Mouse (Mus musculus) adrenal gland, adult 8-10 months (tissue): ENCODE data around the gene B3gnt9. TPM values are rescaled to one million over a fixed set of nuclear protein-coding genes. Genes with fewer than 3 reads are reported as not detected.
"Not testable (repeated sequence)": the region's sequence is repeated elsewhere in the genome, so short reads cannot be mapped to it uniquely, and the experiment has no call there.

Experiments
- DNase-seq: peaks from one replicate; pipeline ENCODE4 v3.0.0; 2022
- total RNA-seq, 4 experiments: library from RNA; stranded (reverse); gene quantifications; 2 replicates each; pipeline ENCODE4 v1.2.4; 2022

B3gnt9 gene
- total RNA-seq, 4 experiments from 2014 or later = 3.5 to 5.9 (median 4.6) TPM

DNA sequence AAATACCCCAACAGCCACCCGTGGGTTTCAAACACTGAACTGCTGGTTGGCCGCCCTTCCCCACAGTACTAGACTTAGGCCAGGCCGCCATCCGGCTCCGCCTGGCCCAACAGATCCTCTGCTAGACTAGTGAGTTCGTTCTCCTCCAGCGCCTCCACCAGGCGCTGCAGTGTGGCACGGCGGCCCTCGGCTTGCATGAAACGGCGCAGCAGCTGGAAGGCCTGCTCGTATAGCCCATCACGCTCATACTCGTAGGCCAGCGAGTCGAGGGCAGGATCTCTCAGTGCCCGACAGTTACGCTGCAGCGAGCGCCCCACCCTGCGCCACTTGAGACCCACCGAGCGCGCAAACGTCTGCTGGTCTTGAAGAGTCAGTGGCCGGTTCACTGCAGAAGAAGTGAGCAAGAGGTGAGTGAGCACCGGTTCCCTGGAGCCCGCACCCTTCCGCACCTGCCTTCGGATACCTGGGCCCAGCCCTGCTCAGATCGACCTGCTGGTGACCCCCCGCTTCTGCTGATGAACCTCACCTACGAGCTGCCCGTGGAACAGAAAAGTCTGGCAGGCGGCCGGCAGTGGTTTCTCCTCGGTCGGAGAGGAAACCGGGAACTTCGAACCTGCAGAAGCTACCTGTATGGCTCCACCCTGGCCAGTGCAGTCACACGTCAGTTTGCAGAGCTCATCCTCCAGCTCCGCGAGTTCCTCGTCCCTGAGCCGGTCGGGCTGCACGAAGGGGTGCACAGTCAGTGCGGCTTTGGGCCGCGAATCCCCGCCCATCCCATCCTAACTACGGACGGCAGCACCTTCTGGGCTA lies 4.2 kb upstream of the B3gnt9 start:
- no peak for DNase-seq

GRCm38 (mm10) chr8:105257318-105258114 lies 2.6 kb upstream of the B3gnt9 start:
- DNase-seq = no peak

- peak; percentile 78 for DNase-seq
Observed at GRCm38 (mm10) chr8:105254152-105254965, 594 bp downstream of the B3gnt9 start.

- DNase-seq = no peak
Observed at GRCm38 (mm10) chr8:105253766-105254151, 1.2 kb downstream of the B3gnt9 start.

DNA sequence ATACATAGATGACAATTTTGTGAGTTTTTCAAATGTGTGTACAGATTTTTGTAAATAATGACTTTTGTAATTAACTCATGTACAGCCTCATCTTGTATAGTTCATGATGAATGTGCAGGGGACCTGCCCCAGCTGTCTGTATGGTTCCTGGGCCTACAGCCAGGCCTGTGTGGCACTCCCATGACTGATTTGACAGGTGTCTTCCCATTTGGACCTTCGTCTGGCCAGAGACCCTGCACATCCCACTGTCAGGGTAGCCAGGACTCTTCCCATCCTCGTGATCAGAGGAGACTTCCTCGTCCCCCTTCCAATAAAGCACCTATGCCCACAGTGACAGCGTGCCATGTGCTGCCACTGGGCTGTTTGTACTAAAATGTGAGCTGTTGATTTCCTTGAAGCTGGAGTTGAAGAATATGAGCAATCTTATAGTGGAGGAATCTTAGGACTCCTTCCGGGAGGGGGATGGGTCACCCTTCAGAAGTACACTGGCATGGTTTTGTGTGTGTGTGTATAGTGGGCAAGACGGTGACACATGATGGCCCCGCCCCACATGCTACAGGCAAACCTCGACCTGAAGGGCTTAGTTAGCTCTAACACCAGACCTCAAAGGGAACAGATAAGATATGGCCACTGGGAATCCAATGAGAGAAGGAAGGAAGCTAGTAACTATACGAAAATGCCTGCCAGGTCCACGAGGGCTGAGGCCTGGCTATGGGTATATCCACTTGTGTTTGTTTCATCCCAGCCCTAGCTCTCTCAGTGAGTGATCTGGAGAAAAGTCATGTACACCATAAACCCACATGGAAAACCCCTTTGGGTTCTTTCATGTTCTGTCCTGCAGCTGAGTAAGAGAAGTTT lies 2.0 kb downstream of the B3gnt9 start:
- no peak for DNase-seq

DNA sequence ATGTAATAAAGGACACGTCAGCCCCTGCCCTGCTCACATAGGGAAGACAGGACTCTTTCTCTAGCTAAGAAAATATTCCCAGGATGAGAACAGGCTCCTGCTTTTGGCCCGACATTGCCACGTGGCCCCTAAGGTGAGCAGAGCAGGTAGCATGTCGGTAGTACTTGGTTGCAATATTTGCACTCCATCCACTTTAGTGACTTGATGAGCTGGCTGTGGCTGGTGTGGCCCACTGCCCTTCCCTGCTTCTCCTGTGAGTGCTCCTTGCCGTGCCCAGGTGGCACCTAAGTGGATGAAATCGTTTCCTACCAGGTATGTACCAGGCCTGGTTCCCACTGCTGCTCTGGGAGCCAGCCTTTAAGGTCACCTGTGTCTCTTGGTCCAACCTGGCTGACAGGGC lies 3.0 kb downstream of the B3gnt9 start:
- no peak for DNase-seq

DNA sequence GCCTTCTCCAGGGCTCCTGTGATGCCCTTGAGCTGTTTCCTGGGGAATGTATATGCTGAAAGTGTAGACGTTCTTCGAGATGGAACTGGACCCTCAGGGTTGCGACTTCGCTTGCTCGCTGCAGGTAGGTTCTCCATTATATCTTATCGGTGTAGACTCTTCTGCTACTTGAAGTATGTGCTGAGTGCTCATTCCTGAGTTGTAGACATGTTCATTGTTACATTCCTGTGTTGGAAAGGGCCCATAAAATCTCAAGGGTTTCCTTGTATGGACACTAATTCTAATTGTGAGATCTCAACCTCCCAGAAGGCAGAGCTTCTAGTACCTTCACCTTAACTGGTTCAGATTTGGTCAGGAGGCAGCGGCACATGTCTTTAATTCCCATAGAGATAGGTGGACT lies 13.9 kb downstream of the B3gnt9 start:
- DNase-seq = no peak

DNA sequence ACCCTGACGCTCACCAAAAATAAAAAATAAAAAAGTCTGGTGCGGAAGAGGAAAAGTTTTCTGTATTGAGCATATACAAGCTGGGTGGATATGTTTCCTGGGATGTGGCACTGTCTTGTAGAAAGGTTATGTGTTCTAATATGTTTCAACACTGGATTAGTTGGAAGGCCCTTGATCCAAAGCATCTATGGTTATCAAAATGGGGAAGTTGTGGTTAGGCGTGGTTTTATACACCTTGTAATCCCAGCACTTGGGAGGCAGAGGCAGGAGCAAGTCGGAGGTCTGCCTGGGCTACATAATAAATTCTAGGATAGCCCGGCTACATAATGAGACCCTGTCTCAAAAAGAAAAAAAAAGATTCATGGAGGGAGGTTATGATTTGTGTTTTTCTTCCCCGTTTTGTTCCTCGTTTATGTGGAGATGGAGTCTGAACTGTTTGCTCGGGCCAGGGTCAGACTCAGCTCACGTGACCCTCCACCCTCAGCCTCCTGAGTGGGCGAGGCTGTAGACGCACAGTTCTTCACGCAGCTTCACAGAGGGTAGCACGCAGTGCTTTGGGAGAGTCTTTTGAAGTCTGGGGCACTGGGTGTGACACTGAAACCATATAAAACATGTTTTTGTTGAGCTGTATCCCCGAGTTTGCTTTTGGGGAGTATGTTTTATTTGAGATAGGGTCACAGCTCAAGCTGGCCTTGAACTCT lies 17.4 kb downstream of the B3gnt9 start:
- no peak for DNase-seq

DNA sequence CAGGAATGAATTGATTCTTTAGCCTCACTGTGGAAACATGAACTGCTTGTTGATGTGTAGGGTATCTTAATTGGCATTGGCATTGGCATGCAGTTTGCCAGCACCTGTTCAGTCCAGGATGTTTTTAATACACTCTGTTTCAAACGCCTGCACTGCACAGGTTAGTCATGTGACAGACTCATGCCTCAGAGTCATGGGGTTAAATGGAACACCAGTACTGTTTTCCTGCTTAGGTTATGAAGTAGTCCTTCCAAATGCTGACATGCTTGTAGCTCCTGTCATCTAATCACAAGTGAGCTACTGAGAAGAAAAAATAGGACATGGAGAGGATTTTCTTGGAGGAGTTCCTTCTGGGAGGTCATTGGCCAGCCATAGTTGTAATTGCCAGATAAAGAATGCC lies 19.7 kb downstream of the B3gnt9 start:
- DNase-seq = no peak

DNA sequence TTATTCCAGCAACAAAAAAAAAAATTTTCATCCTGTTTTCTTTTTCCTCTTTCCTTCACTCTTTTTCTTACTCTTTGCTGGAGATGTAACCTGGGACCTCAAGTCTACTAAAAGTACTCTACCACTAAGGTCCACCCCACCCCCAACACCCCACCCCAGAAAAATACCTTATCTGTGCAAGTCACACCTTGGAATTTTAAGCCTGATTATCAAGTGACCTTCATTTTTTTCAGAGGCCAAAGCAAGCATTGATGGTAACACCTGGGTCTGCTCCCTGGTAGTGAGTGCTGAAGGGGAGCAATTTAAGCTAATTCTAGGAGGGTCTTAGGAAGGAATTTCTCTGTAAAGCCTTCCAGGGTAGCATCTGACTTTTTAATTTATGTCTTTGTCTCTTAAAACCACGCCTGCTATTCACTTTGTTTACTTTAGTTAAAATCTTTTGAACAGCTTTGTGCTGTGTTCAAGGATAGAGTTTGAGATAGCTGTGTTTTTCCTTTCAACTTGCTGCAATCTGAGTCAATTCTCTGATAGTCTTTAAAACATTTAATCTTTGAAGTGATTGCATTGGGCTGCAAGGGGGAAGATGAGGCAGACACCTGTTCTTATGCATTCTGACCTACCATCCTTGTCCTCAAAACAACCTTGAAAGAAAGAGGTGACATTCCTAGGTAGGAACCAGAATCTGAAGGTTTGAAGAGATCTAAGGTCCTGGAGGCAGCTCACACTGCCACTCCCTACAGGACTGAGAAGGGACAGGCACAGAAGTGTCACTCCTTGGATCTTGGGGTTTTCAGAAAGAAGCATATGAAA lies 21.6 kb downstream of the B3gnt9 start:
- DNase-seq = no peak

DNA sequence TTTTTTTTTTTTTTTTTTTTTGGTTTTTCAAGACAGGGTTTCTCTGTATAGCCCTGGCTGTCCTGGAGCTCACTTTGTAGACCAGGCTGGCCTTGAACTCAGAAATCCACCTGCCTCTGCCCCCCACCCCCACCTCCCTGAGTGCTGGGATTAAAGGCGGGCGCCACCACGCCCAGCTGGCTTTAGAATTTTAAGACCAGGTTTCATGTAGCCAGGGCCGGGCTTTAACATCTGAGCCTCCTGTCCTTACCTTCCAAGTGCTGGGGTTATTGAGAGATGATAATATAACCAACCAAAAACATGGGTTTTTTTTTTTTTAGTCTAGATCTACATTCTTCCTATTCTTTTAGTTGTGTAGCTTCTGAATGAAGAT lies 22.6 kb downstream of the B3gnt9 start:
- not testable (repeated sequence) for DNase-seq

DNA sequence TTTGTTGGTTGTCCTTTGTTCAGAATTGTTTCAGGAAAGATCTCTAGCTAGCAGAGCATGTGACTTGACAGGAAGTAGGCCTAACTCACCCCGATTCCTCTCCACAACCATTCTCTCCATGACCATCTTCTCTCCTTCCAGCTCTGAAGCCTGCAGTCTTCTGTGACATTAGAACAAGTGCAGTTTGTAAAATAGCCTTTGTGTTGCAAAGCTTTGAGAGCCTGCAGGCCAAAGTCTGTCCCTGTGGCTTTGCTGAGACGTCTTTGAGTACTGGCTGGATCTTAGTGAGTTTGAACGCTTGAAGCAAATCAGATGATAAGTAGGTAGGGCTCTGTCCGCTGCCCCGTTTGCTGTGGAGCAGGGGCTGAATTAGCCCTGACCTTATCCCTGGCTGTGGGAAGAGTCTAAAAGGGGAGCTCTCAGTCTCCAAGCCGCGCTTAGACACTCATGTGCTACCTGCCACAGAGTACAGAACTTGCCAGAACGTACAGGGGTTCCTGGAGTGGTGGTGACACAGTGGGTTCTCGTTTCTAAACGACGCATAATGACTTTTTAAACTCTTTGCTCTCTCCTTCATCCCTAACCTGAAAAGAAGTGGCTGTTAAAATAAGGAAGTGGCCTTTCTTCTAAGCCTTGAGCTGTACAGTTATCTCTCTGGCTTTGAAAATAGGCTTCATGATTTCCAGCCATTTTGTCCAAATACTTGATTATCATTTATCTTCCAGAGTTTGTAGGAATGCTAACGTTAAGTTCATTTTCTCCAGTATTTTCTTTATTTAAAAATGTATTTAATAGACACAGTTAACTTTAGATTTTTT lies 23.2 kb downstream of the B3gnt9 start:
- no peak for DNase-seq

DNA sequence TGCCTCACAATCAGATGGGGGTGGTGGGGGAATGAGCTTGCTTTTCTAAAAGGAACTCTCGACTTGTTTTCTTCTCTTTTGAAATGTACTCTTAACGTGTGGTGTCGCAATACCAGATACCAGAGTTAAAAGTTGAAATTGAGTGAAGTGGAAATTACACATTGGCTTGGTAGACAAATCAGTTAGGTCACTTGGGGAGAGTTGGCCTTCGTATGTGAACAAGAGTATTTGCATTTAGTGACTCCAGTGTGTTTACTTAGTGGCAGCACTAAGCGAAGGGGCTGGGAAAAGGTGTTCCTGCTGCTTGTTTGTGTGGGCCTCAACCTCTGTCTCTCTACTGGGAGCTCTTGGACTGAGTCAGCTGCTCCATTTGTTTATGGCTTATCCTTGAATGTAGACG lies 29.0 kb downstream of the B3gnt9 start:
- no peak for DNase-seq

DNA sequence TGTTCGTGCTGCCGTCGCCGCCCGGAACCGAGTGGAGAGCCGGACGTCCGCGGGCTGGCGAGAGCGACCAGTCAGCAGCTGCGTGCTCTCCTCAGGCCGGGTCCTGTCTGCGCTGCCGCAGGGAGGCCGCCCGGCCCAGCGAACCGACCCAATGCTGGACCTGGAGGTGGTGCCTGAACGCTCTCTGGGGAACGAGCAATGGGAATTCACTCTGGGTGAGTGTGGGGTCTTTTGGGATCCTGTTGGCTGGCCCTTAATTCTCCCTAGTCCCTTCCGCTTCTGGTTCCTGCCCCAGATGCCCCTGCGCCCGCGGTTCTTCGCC lies 29.7 kb downstream of the B3gnt9 start:
- DNase-seq = no peak

GRCm38 (mm10) chr8:105224413-105225271 lies 30.3 kb downstream of the B3gnt9 start, which contains the start of gene D230025D16Rik:
TSS of gene D230025D16Rik (plus strand) at chr8:105225145.
- peak; percentile 90 for DNase-seq

DNA sequence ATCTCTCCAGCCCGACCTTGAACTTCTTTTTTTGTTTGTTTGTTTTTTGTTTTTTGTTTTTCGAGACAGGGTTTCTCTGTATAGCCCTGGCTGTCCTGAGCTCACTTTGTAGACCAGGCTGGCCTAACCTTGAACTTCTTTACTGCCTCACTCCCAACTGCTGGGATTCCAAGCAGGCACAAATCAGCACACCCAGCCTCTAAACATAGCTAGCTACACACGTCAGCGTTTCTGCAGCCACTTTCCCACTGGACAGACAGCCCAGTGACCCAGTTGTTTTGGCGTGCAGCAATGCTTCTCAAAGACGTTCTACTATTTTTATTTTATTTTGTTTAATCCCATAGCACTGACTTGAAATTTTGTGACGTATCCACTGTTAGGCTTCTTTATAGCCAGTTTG lies 31.1 kb downstream of the B3gnt9 start:
- no peak for DNase-seq

GRCm38 (mm10) chr8:105217926-105218522 lies 36.9 kb downstream of the B3gnt9 start:
- no peak for DNase-seq

GRCm38 (mm10) chr8:105214104-105214503 lies 40.8 kb downstream of the B3gnt9 start:
- DNase-seq = no peak
